Mouse (Mus musculus): ENCODE measurements around the gene Lif. TPM values are rescaled to one million over a fixed set of nuclear protein-coding genes. Genes with fewer than 3 reads are reported as not detected.

Lif gene
- polyA plus RNA-seq, 1 experiment from 2014 or later: not detected

GRCm38 (mm10) chr11:4236546-4237067 is 20.8 kb upstream of the Lif start:
- WGBS: 85% methylated on average over 21 of the region's 21 CpGs

GRCm38 (mm10) chr11:4237389-4237912 is 19.9 kb upstream of the Lif start:
- Histone ChIP-seq H3K4me1 (replicated peaks; ENCODE audit: control insufficient read depth, insufficient read depth, low read length) (peaks cover 18% of the 10 kb centered on the region; the same call in 1 of the 2 replicates), H3K9me3 (ENCODE audit: control insufficient read depth, low read length) (no peaks in the 10 kb centered on the region), H3K36me3 (ENCODE audit: control insufficient read depth, insufficient read depth, low read length) (no peaks in the 10 kb centered on the region), H3K4me3 (ENCODE audit: low read depth, low read length) (no peak overlapping the region), H3K27ac (ENCODE audit: low read depth, low read length) (no peak overlapping the region), H3K4me2 (peak overlapping the region; percentile 25; the same call in 1 of the 2 replicates), H3K9ac (ENCODE audit: low read depth, low read length) (no peak overlapping the region), H3K27me3 (replicated peaks; ENCODE audit: control insufficient read depth, insufficient read depth, low read length) (no peaks in the 10 kb centered on the region)
- DNase-seq (ENCODE audit: low spot score) (no peak), ATAC-seq (replicated peaks; ENCODE audit: low FRiP score) (no peak)
- 66% methylated on average over 18 of the region's 18 CpGs for WGBS

More at GRCm38 (mm10) chr11:4236546-4237067, 20.8 kb upstream of the Lif start:
- Histone ChIP-seq H3K4me2 (no peak overlapping the region), H3K36me3 (ENCODE audit: control insufficient read depth, insufficient read depth, low read length) (no peaks in the 10 kb centered on the region), H3K4me3 (ENCODE audit: low read depth, low read length) (no peak overlapping the region), H3K27ac (ENCODE audit: low read depth, low read length) (no peak overlapping the region), H3K9me3 (ENCODE audit: control insufficient read depth, low read length) (no peaks in the 10 kb centered on the region), H3K9ac (ENCODE audit: low read depth, low read length) (no peak overlapping the region), H3K27me3 (replicated peaks; ENCODE audit: control insufficient read depth, insufficient read depth, low read length) (no peaks in the 10 kb centered on the region), H3K4me1 (replicated peaks; ENCODE audit: control insufficient read depth, insufficient read depth, low read length) (peaks cover 19% of the 10 kb centered on the region; the same call in 1 of the 2 replicates)
- ATAC-seq (replicated peaks; ENCODE audit: low FRiP score) (no peak), DNase-seq (ENCODE audit: low spot score) (no peak)

DNA sequence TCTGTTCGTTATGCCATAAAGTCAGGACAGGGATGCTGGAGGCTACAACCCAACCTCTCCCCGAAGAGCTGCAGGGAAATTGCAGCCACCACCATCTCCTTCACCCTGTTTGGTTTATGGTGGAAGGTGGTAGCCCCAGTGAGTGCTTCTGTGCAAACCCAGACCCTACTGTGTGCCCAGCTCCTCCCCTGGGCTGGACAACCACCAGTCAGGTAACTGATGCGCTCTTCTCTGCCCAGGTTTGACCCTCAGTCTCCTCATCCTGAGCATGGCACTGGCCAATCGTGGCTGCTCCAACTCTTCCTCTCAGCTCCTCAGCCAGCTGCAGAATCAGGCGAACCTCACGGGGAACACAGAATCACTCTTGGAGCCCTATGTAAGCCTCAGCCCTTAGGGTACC is 19.2 kb upstream of the Lif start:
- Histone ChIP-seq H3K9me3 (ENCODE audit: control insufficient read depth, low read length) (no peaks in the 10 kb centered on the region), H3K4me2 (no peak overlapping the region), H3K36me3 (ENCODE audit: control insufficient read depth, insufficient read depth, low read length) (no peaks in the 10 kb centered on the region), H3K4me3 (ENCODE audit: low read depth, low read length) (no peak overlapping the region), H3K27ac (ENCODE audit: low read depth, low read length) (no peak overlapping the region), H3K27me3 (replicated peaks; ENCODE audit: control insufficient read depth, insufficient read depth, low read length) (no peaks in the 10 kb centered on the region), H3K9ac (ENCODE audit: low read depth, low read length) (no peak overlapping the region), H3K4me1 (replicated peaks; ENCODE audit: control insufficient read depth, insufficient read depth, low read length) (peaks cover 15% of the 10 kb centered on the region; the same call in 1 of the 2 replicates)
- DNase-seq (ENCODE audit: low spot score) (no peak), ATAC-seq (replicated peaks; ENCODE audit: low FRiP score) (no peak)
- WGBS: 79% methylated on average over 6 of the region's 6 CpGs

- H3K4me2 ChIP-seq: no peak overlapping the region
- no peaks in the 10 kb centered on the region for H3K36me3 ChIP-seq (ENCODE audit: control insufficient read depth, insufficient read depth, low read length)
- 87% methylated on average over 23 of the region's 23 CpGs for WGBS
- H3K9me3 ChIP-seq (ENCODE audit: control insufficient read depth, low read length): no peaks in the 10 kb centered on the region
- H3K27ac ChIP-seq (ENCODE audit: low read depth, low read length): no peak overlapping the region
- peaks cover 12% of the 10 kb centered on the region; the same call in 1 of the 2 replicates for H3K4me1 ChIP-seq (replicated peaks; ENCODE audit: control insufficient read depth, insufficient read depth, low read length)
- no peak for DNase-seq (ENCODE audit: low spot score)
- H3K27me3 ChIP-seq (replicated peaks; ENCODE audit: control insufficient read depth, insufficient read depth, low read length): no peaks in the 10 kb centered on the region
- ATAC-seq (replicated peaks; ENCODE audit: low FRiP score): no peak
- H3K9ac ChIP-seq (ENCODE audit: low read depth, low read length): no peak overlapping the region
- no peak overlapping the region for H3K4me3 ChIP-seq (ENCODE audit: low read depth, low read length)
Observed at GRCm38 (mm10) chr11:4239691-4240090, 17.7 kb upstream of the Lif start.

- Histone ChIP-seq H3K36me3 (ENCODE audit: control insufficient read depth, insufficient read depth, low read length) (no peaks in the 10 kb centered on the region), H3K9ac (ENCODE audit: low read depth, low read length) (no peak overlapping the region), H3K9me3 (ENCODE audit: control insufficient read depth, low read length) (no peaks in the 10 kb centered on the region), H3K4me1 (replicated peaks; ENCODE audit: control insufficient read depth, insufficient read depth, low read length) (peaks cover 10% of the 10 kb centered on the region; the same call in 1 of the 2 replicates), H3K27ac (ENCODE audit: low read depth, low read length) (no peak overlapping the region), H3K27me3 (replicated peaks; ENCODE audit: control insufficient read depth, insufficient read depth, low read length) (no peaks in the 10 kb centered on the region), H3K4me2 (no peak overlapping the region), H3K4me3 (ENCODE audit: low read depth, low read length) (no peak overlapping the region)
- DNase-seq (ENCODE audit: low spot score) (no peak), ATAC-seq (replicated peaks; ENCODE audit: low FRiP score) (no peak)
- WGBS: 49% methylated on average over 7 of the region's 7 CpGs
Observed at GRCm38 (mm10) chr11:4240151-4240550, 17.2 kb upstream of the Lif start.

DNA sequence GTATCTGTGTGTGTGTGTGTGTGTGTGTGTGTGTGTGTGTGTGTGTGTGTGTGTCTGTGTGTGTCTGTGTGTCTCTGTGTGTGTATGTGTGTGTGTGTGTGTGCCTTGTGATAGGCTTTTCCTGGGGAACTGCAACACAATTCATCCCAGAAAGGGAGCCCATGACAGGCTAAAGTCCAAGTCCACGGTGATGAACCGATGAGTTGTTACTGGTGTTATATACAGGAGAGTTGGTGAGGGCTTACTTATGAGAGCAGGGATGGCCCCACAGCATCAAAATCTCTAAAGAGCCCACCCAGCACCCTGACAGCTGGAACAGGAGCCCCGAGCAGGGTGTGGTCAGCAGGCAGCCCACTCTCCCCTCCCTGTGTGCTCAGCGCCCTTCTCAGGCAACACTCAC is 16.2 kb upstream of the Lif start:
- no peak for DNase-seq (ENCODE audit: low spot score)
- H3K36me3 ChIP-seq (ENCODE audit: control insufficient read depth, insufficient read depth, low read length): no peaks in the 10 kb centered on the region

DNA sequence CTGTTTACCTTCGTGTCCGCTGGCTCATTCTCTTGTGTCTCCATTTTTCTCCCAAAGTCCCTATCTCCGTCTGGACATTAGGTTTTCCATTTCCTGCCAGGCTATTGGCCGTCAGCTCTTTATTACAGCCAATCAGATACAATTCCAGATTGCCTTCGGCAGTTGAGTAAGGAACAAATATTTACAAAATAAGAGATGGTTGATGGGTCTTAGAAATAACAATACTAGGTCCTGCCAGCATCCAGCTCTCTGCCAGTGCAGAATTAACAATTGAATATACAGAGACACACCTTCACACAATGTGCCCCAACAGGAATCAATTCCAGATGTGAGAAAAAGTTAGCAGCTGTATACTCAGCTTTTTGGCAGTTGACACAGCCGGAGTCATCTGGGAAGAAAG is 11.2 kb upstream of the Lif start:
- H3K4me3 ChIP-seq (ENCODE audit: low read depth, low read length): no peak overlapping the region
- peaks cover 8% of the 10 kb centered on the region for H3K4me1 ChIP-seq (replicated peaks; ENCODE audit: control insufficient read depth, insufficient read depth, low read length)
- no peaks in the 10 kb centered on the region for H3K9me3 ChIP-seq (ENCODE audit: control insufficient read depth, low read length)
- no peak overlapping the region for H3K4me2 ChIP-seq
- no peak overlapping the region for H3K9ac ChIP-seq (ENCODE audit: low read depth, low read length)
- H3K36me3 ChIP-seq (ENCODE audit: control insufficient read depth, insufficient read depth, low read length): no peaks in the 10 kb centered on the region
- H3K27me3 ChIP-seq (replicated peaks; ENCODE audit: control insufficient read depth, insufficient read depth, low read length): no peaks in the 10 kb centered on the region
- no peak for ATAC-seq (replicated peaks; ENCODE audit: low FRiP score)
- WGBS: 73% methylated on average over 6 of the region's 6 CpGs
- no peak for DNase-seq (ENCODE audit: low spot score)
- H3K27ac ChIP-seq (ENCODE audit: low read depth, low read length): no peak overlapping the region

More for the DNA sequence above, 16.2 kb upstream of the Lif start:
- H3K27me3 ChIP-seq (replicated peaks; ENCODE audit: control insufficient read depth, insufficient read depth, low read length): no peaks in the 10 kb centered on the region
- H3K4me1 ChIP-seq (replicated peaks; ENCODE audit: control insufficient read depth, insufficient read depth, low read length): peaks cover 7% of the 10 kb centered on the region
- H3K27ac ChIP-seq (ENCODE audit: low read depth, low read length): no peak overlapping the region
- no peak overlapping the region for H3K4me3 ChIP-seq (ENCODE audit: low read depth, low read length)
- H3K9ac ChIP-seq (ENCODE audit: low read depth, low read length): no peak overlapping the region
- ATAC-seq (replicated peaks; ENCODE audit: low FRiP score): no peak
- H3K4me2 ChIP-seq: no peak overlapping the region
- 74% methylated on average over 4 of the region's 4 CpGs for WGBS
- H3K9me3 ChIP-seq (ENCODE audit: control insufficient read depth, low read length): no peaks in the 10 kb centered on the region

DNA sequence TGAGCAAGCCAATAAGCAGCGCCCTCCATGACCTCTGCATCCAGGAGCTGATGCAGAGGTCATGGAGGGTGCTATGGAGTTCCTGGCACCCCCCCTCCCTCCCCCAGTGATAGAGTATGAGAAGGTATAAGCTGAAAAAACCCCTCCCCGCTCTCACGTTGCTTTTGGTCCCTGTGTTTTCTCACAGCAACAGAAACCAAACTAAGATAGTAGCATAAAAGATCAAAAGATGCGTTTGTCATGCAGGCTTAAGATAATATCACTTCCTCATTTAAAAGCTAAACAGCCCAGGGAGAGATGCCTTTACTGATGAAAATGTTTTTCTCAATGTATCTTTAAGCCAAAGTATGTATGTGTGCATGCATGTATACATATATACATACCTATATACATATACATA is 10.7 kb upstream of the Lif start:
- no peak overlapping the region for H3K9ac ChIP-seq (ENCODE audit: low read depth, low read length)
- H3K4me2 ChIP-seq: no peak overlapping the region
- no peaks in the 10 kb centered on the region for H3K9me3 ChIP-seq (ENCODE audit: control insufficient read depth, low read length)
- no peak overlapping the region for H3K4me3 ChIP-seq (ENCODE audit: low read depth, low read length)
- 63% methylated on average over 4 of the region's 4 CpGs for WGBS
- peaks cover 8% of the 10 kb centered on the region for H3K4me1 ChIP-seq (replicated peaks; ENCODE audit: control insufficient read depth, insufficient read depth, low read length)
- ATAC-seq (replicated peaks; ENCODE audit: low FRiP score) (no peak), DNase-seq (ENCODE audit: low spot score) (no peak)
- H3K36me3 ChIP-seq (ENCODE audit: control insufficient read depth, insufficient read depth, low read length): no peaks in the 10 kb centered on the region
- H3K27me3 ChIP-seq (replicated peaks; ENCODE audit: control insufficient read depth, insufficient read depth, low read length): no peaks in the 10 kb centered on the region
- no peak overlapping the region for H3K27ac ChIP-seq (ENCODE audit: low read depth, low read length)
